Mouse (Mus musculus): ENCODE measurements around the gene Cldn2. TPM values are rescaled to one million over a fixed set of nuclear protein-coding genes. Genes with fewer than 3 reads are reported as not detected.

Cldn2 gene
- total RNA-seq, 2 experiments from 2014 or later: 0.16 to 0.18 TPM

Other genes with a start within 250 kb of the Cldn2 start
- gene Rnf128, start 237.5 kb upstream of the Cldn2 start, total RNA-seq (2021): 10 to 100 TPM; 13.5 to 14.3 TPM
- 1 to 10 TPM; 3.7 to 4.4 TPM for gene Tbc1d8b, start 115.8 kb upstream of the Cldn2 start, total RNA-seq (2021)
- gene Gm15013, start 86.3 kb upstream of the Cldn2 start, total RNA-seq (2021): not detected
- gene Ripply1, start 18.5 kb upstream of the Cldn2 start, total RNA-seq (2021): under 1 TPM; 0.40 to 0.62 TPM
- gene Morc4, start 70.8 kb downstream of the Cldn2 start, total RNA-seq (2021): 1 to 10 TPM; 7.7 to 9.5 TPM
- gene Rbm41, start 197.8 kb downstream of the Cldn2 start, total RNA-seq (2021): 1 to 10 TPM; 4.6 to 4.8 TPM

All from gastrocnemius, postnatal 14 days (tissue).